Mouse (Mus musculus) midbrain, postnatal 0 days (tissue): ENCODE data around the gene Fis1. TPM values are rescaled to one million over a fixed set of nuclear protein-coding genes. Genes with fewer than 3 reads are reported as not detected.

Experiments
- ATAC-seq: fragments of 200-750 bp; cut with Nextera tagmentation; 2 replicates; pipeline ENCODE4 v1.8.0; 2017; ENCODE audit warnings: moderate number of reproducible peaks, mild to moderate bottlenecking, moderate TSS enrichment, moderate library complexity; ENCODE audit not compliant: low FRiP score
- DNase-seq: peaks from one replicate; pipeline ENCODE4 v3.0.0-alpha.2; 2015; ENCODE audit warnings: low spot score
- H3K27ac ChIP-seq: fragments of 300-500 bp; sonication (generic); 2 replicates; pipeline ENCODE4 v1.5.1; 2014; ENCODE audit warnings: low read depth, mild to moderate bottlenecking, low read length, mixed read lengths
- H3K27me3 ChIP-seq: fragments of 300-500 bp; sonication (generic); 2 replicates; pipeline ENCODE4 v1.6.1; 2014; ENCODE audit warnings: low read length, control low read depth, mixed read lengths; ENCODE audit not compliant: insufficient read depth
- H3K36me3 ChIP-seq: fragments of 300-500 bp; sonication (generic); 2 replicates; pipeline ENCODE4 v1.6.1; 2014; ENCODE audit warnings: low read length, control low read depth, mixed read lengths; ENCODE audit not compliant: insufficient read depth
- H3K4me1 ChIP-seq: fragments of 300-500 bp; sonication (generic); 2 replicates; pipeline ENCODE4 v1.6.1; 2014; ENCODE audit warnings: mild to moderate bottlenecking, control low read depth, antibody characterized with exemption, low read length, mixed read lengths; ENCODE audit not compliant: insufficient read depth
- H3K4me2 ChIP-seq: fragments of 300-500 bp; sonication (generic); 2 replicates; pipeline ENCODE4 v1.6.1; 2014; ENCODE audit warnings: low read depth, mild to moderate bottlenecking, low read length, mixed read lengths; ENCODE audit not compliant: poor library complexity, severe bottlenecking
- H3K4me3 ChIP-seq: fragments of 300-500 bp; sonication (generic); 2 replicates; pipeline ENCODE4 v1.5.1; 2014; ENCODE audit warnings: low read depth, mild to moderate bottlenecking, low read length, moderate library complexity
- H3K9ac ChIP-seq: fragments of 300-500 bp; sonication (generic); replicated peaks from 2 replicates; pipeline ENCODE4 v1.6.1; 2014; ENCODE audit warnings: mild to moderate bottlenecking, low read length, moderate library complexity, mixed read lengths; ENCODE audit not compliant: poor library complexity, severe bottlenecking
- H3K9me3 ChIP-seq: fragments of 300-500 bp; sonication (generic); 2 replicates; pipeline ENCODE4 v1.6.1; 2016; ENCODE audit warnings: low read length, control low read depth
- CTCF ChIP-seq: IDR thresholded peaks from 2 replicates; pipeline ENCODE4 v1.5.1; 2016; ENCODE audit warnings: antibody characterized with exemption, mild to moderate bottlenecking
- WGBS: fragments of 180-500 bp; shearing (Covaris S2); extraction: QIAGEN DNeasy Blood & Tissue Kit; methylation state at CpG from one replicate; pipeline ENCODE4 v1.1.7; 2014; 5-methylcytosine and 5-hydroxymethylcytosine counted together
- polyA plus RNA-seq: library from polyadenylated mRNA; unstranded; fragments of >200 nt; fragmentation: Nextera tagmentation; extraction: Ambion mirVana; gene quantifications from 2 replicates; pipeline ENCODE4 v1.2.1, GENCODE M21; 2015
- total RNA-seq: library from RNA; depleted of rRNA; stranded (reverse); fragments of >200 nt; gene quantifications from 2 replicates; pipeline ENCODE4 v1.2.3, GENCODE M21; 2014

The Fis1 gene
- total and polyA plus RNA-seq, 2 experiments from 2014 or later, result 217 to 391 TPM

- WGBS, result 71% methylated on average over 10 of the region's 10 CpGs
- H3K4me2 ChIP-seq, result no peak overlapping the region
- peak; percentile 20 for DNase-seq
- H3K36me3 ChIP-seq, result peaks cover 26% of the 10 kb centered on the region
- TF ChIP-seq CTCF, result no peak
- no peak overlapping the region for H3K27ac ChIP-seq
- no peaks in the 10 kb centered on the region for H3K9me3 ChIP-seq
- H3K9ac ChIP-seq, result no peak overlapping the region
- H3K27me3 ChIP-seq, result no peaks in the 10 kb centered on the region
- H3K4me3 ChIP-seq, result no peak overlapping the region
- no peaks in the 10 kb centered on the region for H3K4me1 ChIP-seq
- no peak for ATAC-seq
Observed at GRCm38 (mm10) chr5:136967592-136967991, 14.5 kb downstream of the Fis1 start.

GRCm38 (mm10) chr5:136970703-136971102 is 17.6 kb downstream of the Fis1 start:
- DNase-seq (no peak), ATAC-seq (no peak)
- H3K27ac ChIP-seq, result no peak overlapping the region
- peaks cover 6% of the 10 kb centered on the region for H3K36me3 ChIP-seq
- H3K4me3 ChIP-seq, result no peak overlapping the region
- H3K4me2 ChIP-seq, result no peak overlapping the region
- no peak overlapping the region for H3K9ac ChIP-seq
- 75% methylated on average over 1 of the region's 1 CpGs for WGBS
- no peaks in the 10 kb centered on the region for H3K4me1 ChIP-seq
- no peaks in the 10 kb centered on the region for H3K9me3 ChIP-seq
- TF ChIP-seq CTCF, result peak; percentile 65
- H3K27me3 ChIP-seq, result no peaks in the 10 kb centered on the region

GRCm38 (mm10) chr5:136973670-136974069 is 20.6 kb downstream of the Fis1 start:
- no peaks in the 10 kb centered on the region for H3K36me3 ChIP-seq
- H3K27ac ChIP-seq, result no peak overlapping the region
- no peak overlapping the region for H3K4me2 ChIP-seq
- H3K9me3 ChIP-seq, result no peaks in the 10 kb centered on the region
- TF ChIP-seq CTCF, result no peak
- 83% methylated on average over 8 of the region's 8 CpGs for WGBS
- no peak overlapping the region for H3K4me3 ChIP-seq
- no peaks in the 10 kb centered on the region for H3K4me1 ChIP-seq
- no peak for DNase-seq
- ATAC-seq, result no peak
- H3K27me3 ChIP-seq, result no peaks in the 10 kb centered on the region
- no peak overlapping the region for H3K9ac ChIP-seq

- 65% methylated on average over 4 of the region's 4 CpGs for WGBS
- H3K4me3 ChIP-seq, result no peak overlapping the region
Observed at GRCm38 (mm10) chr5:136977769-136978168, 24.7 kb downstream of the Fis1 start.

GRCm38 (mm10) chr5:136979762-136980161 is 26.7 kb downstream of the Fis1 start:
- no peak for TF ChIP-seq CTCF
- H3K27me3 ChIP-seq, result no peaks in the 10 kb centered on the region
- ATAC-seq (no peak), DNase-seq (no peak)
- H3K36me3 ChIP-seq, result peaks cover 17% of the 10 kb centered on the region
- no peaks in the 10 kb centered on the region for H3K4me1 ChIP-seq
- H3K9ac ChIP-seq, result no peak overlapping the region
- no peak overlapping the region for H3K4me3 ChIP-seq
- no peak overlapping the region for H3K27ac ChIP-seq
- H3K4me2 ChIP-seq, result no peak overlapping the region
- H3K9me3 ChIP-seq, result no peaks in the 10 kb centered on the region
- WGBS, result 91% methylated on average over 2 of the region's 2 CpGs

More at GRCm38 (mm10) chr5:136977769-136978168, 24.7 kb downstream of the Fis1 start:
- Histone ChIP-seq H3K9ac (no peak overlapping the region), H3K4me2 (no peak overlapping the region), H3K4me1 (no peaks in the 10 kb centered on the region), H3K27me3 (no peaks in the 10 kb centered on the region), H3K9me3 (no peaks in the 10 kb centered on the region), H3K36me3 (peaks cover 7% of the 10 kb centered on the region; the same call in 1 of the 2 replicates), H3K27ac (no peak overlapping the region)
- no peak for DNase-seq
- no peak for TF ChIP-seq CTCF
- ATAC-seq, result no peak

GRCm38 (mm10) chr5:136980974-136981373 is 27.9 kb downstream of the Fis1 start:
- no peaks in the 10 kb centered on the region for H3K27me3 ChIP-seq
- peaks cover 17% of the 10 kb centered on the region for H3K36me3 ChIP-seq
- H3K4me3 ChIP-seq, result no peak overlapping the region
- 87% methylated on average over 8 of the region's 8 CpGs for WGBS
- H3K9ac ChIP-seq, result no peak overlapping the region
- ATAC-seq, result no peak
- H3K27ac ChIP-seq, result no peak overlapping the region
- TF ChIP-seq CTCF, result peak; percentile 45
- H3K4me1 ChIP-seq, result peaks cover 1% of the 10 kb centered on the region; the same call in 1 of the 2 replicates
- H3K9me3 ChIP-seq, result no peaks in the 10 kb centered on the region
- DNase-seq, result no peak
- no peak overlapping the region for H3K4me2 ChIP-seq
